Mouse (Mus musculus) WW6 (cell line): ENCODE results near the gene Adcy9.
"Not testable (repeated sequence)": the region's sequence is repeated elsewhere in the genome, so short reads cannot be mapped to it uniquely, and the experiment has no call there.

Experiments used
- DNase-seq: peaks from one replicate; pipeline ENCODE4 v3.0.0-alpha.2; 2013; ENCODE audit warnings: low read depth, low spot score

The Adcy9 gene

DNA sequence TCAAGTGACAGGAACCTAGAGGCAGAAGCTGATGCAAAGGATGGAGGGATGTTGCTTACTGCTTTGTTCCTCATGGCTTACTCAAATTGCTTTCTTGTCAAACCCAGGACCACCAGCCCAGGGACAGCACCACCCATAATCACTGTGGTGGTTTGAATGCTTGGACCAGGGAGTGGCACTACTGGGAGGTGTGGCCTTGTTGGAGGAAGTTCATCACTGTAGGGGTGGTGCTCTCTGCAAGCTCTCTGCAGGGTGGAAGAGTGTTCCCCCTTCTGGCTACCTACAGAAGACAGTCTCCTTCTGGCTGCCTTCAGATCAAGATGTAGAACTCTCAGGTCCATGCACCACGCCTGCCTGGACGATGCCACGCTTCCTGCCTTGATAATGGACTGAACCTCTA, 148.0 kb downstream of the Adcy9 start:
- DNase-seq: no peak

DNA sequence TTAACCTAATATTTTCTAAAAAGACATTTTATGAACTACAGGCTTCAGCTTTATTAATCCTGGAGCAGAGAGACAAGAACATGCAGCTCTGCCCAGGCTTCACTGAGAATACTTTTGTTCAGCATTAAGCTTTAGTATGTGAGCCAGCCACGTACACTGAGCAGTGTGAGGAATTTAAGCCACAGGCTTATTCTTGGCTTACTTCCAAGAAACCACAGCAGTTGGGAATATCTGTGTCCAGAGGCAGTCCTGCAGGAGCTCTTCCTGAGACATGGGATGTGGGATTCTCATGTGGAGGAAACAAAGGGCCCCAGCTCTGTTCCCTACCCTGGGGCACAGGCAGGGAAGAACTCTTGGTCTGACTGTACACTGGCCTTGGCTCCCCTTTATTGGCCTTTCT, 149.4 kb downstream of the Adcy9 start:
- no peak for DNase-seq

DNA sequence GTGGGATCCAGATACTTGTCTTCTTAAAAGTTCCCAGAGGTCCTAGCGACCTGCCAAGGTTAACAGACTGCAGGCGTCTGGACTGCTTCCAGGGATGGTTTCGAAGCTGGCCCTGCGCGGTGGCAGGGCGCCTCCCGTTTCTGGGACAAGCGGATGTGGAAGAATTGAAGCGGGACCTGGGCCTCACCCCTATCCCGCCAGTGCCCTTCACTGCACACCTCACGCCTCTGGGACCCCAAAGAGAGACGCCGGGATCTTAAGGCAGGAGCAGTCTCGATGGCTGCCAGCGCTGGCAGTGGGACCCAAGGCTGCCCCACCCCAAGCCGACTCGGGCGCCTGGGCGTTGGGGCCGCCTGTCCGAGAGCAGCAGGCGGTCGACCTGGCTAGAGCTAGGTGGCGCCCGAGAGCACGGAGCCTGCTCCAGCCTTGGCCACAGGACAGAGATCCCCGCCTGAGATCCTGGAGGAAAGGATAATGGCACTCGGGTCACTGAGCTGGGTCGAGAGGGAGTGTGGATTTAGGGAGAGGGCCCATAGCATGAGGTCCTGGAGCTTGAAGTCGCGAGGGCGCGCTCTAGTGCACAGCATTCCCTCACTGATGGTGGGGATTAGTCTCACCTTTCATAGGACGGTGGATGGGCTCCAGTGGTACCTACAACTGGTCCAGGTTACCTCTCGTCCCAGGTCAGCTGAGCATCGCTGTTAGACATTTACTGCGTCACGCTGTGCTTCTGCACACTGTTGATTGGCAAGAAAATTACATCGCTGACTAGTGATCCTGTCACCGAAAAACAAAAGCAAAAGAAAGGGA, 152.2 kb downstream of the Adcy9 start:
- DNase-seq: peak; percentile 71

DNA sequence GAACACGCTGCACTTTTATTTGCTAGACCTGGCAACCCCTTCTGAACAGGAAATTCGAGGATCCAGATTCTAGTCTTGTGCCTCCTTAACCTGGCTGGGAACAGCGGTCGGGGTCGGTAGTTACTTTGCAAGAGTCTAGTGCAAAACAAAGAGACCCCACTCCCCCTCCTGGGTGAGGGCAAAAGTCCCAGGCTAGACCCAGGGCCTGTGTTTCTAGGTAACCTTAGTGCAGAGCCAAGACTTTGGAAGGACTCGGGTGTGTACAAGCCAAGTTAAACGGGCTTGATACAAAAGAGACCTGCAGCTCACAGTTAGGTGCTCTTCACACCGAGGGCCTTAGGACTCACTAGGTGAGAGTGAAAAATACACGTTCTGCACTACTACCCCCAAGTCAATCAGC, 152.8 kb downstream of the Adcy9 start:
- no peak for DNase-seq

DNA sequence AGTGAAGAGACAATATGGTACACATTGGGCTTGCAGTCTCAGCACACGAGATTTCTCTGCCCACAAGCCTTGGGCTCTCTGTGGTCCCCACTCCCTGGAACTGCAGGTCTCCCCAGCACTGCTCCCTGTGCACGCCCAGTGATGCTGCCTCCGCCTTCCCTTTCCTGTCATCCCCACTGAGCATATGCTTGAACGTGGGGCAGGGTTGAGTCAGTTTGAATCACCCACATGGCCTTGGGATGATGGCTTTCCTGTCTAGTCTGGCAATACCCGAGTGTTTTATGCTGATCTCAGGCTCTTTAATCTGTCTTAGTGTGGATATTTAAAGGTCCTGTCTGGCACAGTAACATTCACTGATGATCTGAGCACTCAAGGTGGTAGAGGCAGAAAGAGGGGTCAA, 154.9 kb downstream of the Adcy9 start:
- DNase-seq: no peak

DNA sequence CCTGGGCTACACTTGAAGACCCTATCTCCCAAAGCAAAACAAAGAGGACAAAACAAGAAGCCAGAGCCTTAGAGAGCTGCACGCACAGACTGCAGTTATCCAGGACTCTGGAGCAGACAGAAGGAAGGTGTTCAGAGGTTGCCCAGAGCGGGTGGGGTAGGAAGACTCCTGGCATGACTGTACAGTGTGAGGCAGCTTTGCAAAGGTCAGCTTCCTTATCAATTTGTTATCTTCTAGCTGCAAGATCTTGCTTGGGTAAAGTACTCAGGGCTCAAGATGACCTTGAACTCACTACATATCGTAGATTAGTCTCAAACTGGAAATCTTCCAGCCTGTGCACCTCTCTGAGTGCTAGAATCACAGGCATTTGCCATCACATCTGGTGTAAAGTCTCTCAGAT, 156.8 kb downstream of the Adcy9 start:
- DNase-seq: no peak

DNA sequence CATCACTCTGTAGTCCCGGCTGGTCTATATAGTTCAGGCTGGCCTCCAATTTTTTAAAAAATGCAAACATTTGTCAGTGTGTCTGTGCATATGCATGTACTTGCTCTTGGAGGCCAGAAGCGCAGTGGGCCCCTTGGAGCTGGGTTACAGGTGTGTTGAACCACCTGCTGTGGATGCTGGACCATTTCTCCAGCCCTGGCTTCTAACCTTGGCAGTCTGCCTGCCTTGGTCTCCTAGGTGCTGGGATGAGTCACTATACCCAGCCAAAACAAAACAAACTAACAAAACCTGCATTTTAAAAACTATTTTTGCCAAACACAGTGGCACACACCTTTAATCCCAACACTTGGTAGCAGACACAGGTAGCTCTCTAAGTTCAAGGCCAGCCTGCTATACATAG, 162.8 kb downstream of the Adcy9 start:
- DNase-seq: no peak

DNA sequence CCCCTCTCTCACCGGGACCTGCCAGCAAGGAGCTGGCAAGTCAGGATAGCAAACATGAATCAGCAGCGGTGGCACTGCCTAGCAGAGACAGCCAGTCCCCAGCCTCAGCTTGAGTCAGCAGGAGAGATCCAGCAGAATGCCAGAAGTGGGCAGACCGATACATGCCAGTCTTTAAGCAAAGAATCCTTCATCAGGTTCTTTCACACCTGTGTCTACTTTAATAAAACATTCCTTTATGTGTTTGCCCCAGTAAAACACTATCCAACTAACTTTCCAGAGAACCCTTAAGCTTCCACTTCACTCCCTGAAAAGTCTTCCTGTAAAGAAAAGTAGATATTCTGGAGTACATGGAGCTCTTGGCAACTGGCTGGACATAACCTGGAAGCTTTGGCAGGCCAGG, 171.5 kb downstream of the Adcy9 start:
- no peak for DNase-seq

DNA sequence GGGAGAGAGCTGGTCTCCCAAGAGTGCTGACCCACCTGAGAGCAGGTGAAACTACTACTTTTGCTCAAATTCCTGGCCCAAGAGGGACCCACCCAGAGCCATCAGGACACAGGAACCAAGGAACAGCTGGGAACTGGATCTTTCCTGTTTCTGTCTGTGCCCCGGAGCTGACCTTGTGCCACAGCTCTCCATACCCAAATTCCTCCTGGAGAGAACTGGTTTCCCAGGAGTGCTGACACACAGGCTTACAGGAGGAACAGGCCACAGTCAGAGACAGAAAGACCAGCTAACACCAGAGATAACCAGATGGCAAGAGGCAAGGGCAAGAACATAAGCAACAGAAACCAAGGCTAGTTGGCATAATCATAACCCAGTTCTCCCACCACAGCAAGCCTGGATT, 175.1 kb downstream of the Adcy9 start:
- DNase-seq: not testable (repeated sequence)
